ENCODE assay signal across 18 mouse cellular contexts in the genomic region with DNA sequence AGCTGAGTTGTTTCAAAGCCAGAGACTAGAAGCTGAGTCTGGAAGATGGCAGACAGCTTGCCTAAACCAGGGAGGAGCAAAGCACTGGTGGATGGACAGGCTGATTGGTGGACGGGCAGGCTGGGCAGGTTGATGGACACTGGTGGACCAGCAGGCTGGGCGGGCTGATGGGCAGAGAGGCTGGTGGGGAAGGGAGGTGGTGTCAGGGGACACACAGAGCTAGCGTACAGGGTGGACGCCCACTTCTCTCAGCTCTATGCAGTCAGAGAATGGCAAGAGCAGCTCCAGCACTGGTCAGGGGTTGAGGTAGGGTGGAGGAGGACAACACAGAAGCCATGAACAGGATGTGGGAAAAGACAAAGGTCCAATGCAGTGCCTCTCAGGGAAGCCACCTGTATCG. TPM values are rescaled to one million over a fixed set of nuclear protein-coding genes. Genes with fewer than 3 reads are reported as not detected.
"Had no signal": no experiment of that assay in that cellular context is flagged by ENCODE, and none has a peak within 500 bp of the region (broad histone marks: within the 10 kb centered on the region; RNA-seq: fewer than 3 reads in every experiment).

No protein-coding gene starts in this region.

- H3K4me1 ChIP-seq: liver, embryonic 13.5 days; midbrain, embryonic 13.5 days; neural tube, embryonic 12.5 days had no signal

- H3K27me3 ChIP-seq: intestine, embryonic 15.5 days; kidney, embryonic 15.5 days; limb, embryonic 12.5 days; midbrain, embryonic 13.5 days; neural tube, embryonic 12.5 days had no signal

- H3K4me2 ChIP-seq: intestine, embryonic 15.5 days; kidney, embryonic 15.5 days; limb, embryonic 12.5 days; liver, embryonic 13.5 days; midbrain, embryonic 13.5 days; neural tube, embryonic 12.5 days had no signal

- H3K4me3 ChIP-seq: intestine, embryonic 15.5 days; kidney, embryonic 15.5 days; limb, embryonic 12.5 days; liver, embryonic 13.5 days; midbrain, embryonic 13.5 days; neural tube, embryonic 12.5 days had no signal

- H3K36me3 ChIP-seq: intestine, embryonic 15.5 days; kidney, embryonic 15.5 days; limb, embryonic 12.5 days; liver, embryonic 13.5 days; midbrain, embryonic 13.5 days; neural tube, embryonic 12.5 days had no signal

- H3K9me3 ChIP-seq: intestine, embryonic 15.5 days; kidney, embryonic 15.5 days; limb, embryonic 12.5 days; liver, embryonic 13.5 days; midbrain, embryonic 13.5 days; neural tube, embryonic 12.5 days had no signal

- H3K9ac ChIP-seq: intestine, embryonic 15.5 days; kidney, embryonic 15.5 days; limb, embryonic 12.5 days; liver, embryonic 13.5 days; midbrain, embryonic 13.5 days; neural tube, embryonic 12.5 days had no signal

- H3K27ac ChIP-seq: intestine, embryonic 15.5 days; kidney, embryonic 15.5 days; limb, embryonic 12.5 days; liver, embryonic 13.5 days; midbrain, embryonic 13.5 days; neural tube, embryonic 12.5 days; stomach, postnatal 0 days had no signal

- DNase-seq: kidney, adult 18-20 months; kidney, postnatal 14 days; layer of hippocampus, postnatal 36 days; liver; liver, embryonic 13.5 days; lung, adult 18-20 months; lung, postnatal 4 days; thymus, adult 2 months; thymus, postnatal 25 days had no signal

- ATAC-seq: intestine, embryonic 15.5 days; midbrain, embryonic 13.5 days had no signal

RNA-seq across cellular contexts. Expression of a gene that starts 27.0 kb away (rescaled TPM):
- polyA plus RNA-seq: large intestine, adult 2 months; liver, embryonic 13.5 days had no signal

RNA-seq across cellular contexts. Expression of a gene that starts 58.8 kb away (rescaled TPM):
- total RNA-seq: megakaryocyte-erythroid progenitor cell, adult 5-6 weeks; neutrophil, adult 5-6 weeks had no signal
